Mouse (Mus musculus): ENCODE data around the gene Park7.
A peak's percentile ranks its signal among the peaks of the same experiment; 100 is the strongest.
"Not testable (repeated sequence)": the region's sequence is repeated elsewhere in the genome, so short reads cannot be mapped to it uniquely, and the experiment has no call there.

Gene Park7

GRCm38 (mm10) chr4:150910164-150910951 is 3.9 kb downstream of the Park7 start:
- DNase-seq, result peak; percentile 93

GRCm38 (mm10) chr4:150909451-150910156 is 4.6 kb downstream of the Park7 start:
- DNase-seq, result peak; percentile 100

GRCm38 (mm10) chr4:150908512-150908911 is 5.7 kb downstream of the Park7 start:
- not testable (repeated sequence) for DNase-seq

- DNase-seq, result peak; percentile 91
Observed at GRCm38 (mm10) chr4:150907099-150907498, 7.1 kb downstream of the Park7 start.

GRCm38 (mm10) chr4:150903091-150903742 is 11.0 kb downstream of the Park7 start:
- DNase-seq, result no peak

GRCm38 (mm10) chr4:150902062-150902461 is 12.2 kb downstream of the Park7 start:
- DNase-seq, result peak; percentile 97

- DNase-seq, result peak; percentile 97
Observed at GRCm38 (mm10) chr4:150901651-150902050, 12.6 kb downstream of the Park7 start.

GRCm38 (mm10) chr4:150900486-150900885 is 13.8 kb downstream of the Park7 start:
- DNase-seq, result no peak

GRCm38 (mm10) chr4:150898716-150899365 is 15.4 kb downstream of the Park7 start:
- peak; percentile 96 for DNase-seq

GRCm38 (mm10) chr4:150896896-150897624 is 17.2 kb downstream of the Park7 start:
- peak; percentile 90 for DNase-seq

- DNase-seq, result peak; percentile 90
Observed at GRCm38 (mm10) chr4:150894718-150895501, 19.3 kb downstream of the Park7 start.

GRCm38 (mm10) chr4:150891308-150891707 is 22.9 kb downstream of the Park7 start:
- DNase-seq, result no peak

GRCm38 (mm10) chr4:150889955-150890315 is 24.3 kb downstream of the Park7 start:
- DNase-seq, result no peak

GRCm38 (mm10) chr4:150889273-150889954 is 24.8 kb downstream of the Park7 start:
- no peak for DNase-seq

- no peak for DNase-seq
Observed at GRCm38 (mm10) chr4:150888492-150888891, 25.7 kb downstream of the Park7 start.

GRCm38 (mm10) chr4:150887903-150888302 is 26.3 kb downstream of the Park7 start:
- no peak for DNase-seq

GRCm38 (mm10) chr4:150882632-150883031 is 31.6 kb downstream of the Park7 start:
- DNase-seq, result peak; percentile 83

- DNase-seq, result peak; percentile 49
Observed at GRCm38 (mm10) chr4:150880364-150880763, 33.9 kb downstream of the Park7 start.

- peak; percentile 82 for DNase-seq
Observed at GRCm38 (mm10) chr4:150879631-150880030, 34.6 kb downstream of the Park7 start.

GRCm38 (mm10) chr4:150875393-150875792 is 38.8 kb downstream of the Park7 start:
- DNase-seq, result peak; percentile 79

- peak; percentile 88 for DNase-seq
Observed at GRCm38 (mm10) chr4:150874416-150874815, 39.8 kb downstream of the Park7 start.
